Mouse (Mus musculus): Measurements from ENCODE around the gene Usp53. TPM values are rescaled to one million over a fixed set of nuclear protein-coding genes. Genes with fewer than 3 reads are reported as not detected.

Usp53 gene
- total and polyA plus RNA-seq, 3 experiments: 0.03 to 0.08 TPM; not detected in 1

DNA sequence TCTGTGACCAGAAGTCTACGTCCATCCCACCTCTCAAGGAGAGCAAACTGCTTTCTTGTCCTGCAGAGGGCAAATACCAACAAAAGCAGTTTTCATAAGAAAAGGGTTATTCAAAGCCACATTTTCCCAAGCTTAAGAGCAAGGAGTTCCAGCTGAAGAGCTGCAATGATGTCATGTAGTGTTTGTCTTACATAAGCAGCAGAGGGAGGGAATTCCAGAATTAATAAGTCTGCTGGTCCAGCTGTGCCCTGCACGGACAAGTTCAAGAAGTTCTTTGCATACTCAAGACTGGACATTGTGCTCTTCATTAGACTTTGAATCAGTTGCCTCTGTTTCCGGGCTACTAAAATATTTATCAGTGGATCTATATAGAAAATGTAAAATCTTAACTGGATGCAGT, 16.7 kb upstream of the Usp53 start:
- Histone ChIP-seq H3K27ac (ENCODE audit: insufficient read depth, low read depth) (no peak overlapping the region), H3K27me3 (replicated peaks) (no peaks in the 10 kb centered on the region), H3K4me2 (ENCODE audit: insufficient read depth, low read depth, poor library complexity, severe bottlenecking) (no peak overlapping the region), H3K79me2 (replicated peaks; ENCODE audit: control insufficient read depth, extremely low read depth, insufficient read depth, poor library complexity, severe bottlenecking) (no peaks in the 10 kb centered on the region), H3K4me3 (replicated peaks in 1 of 3; ENCODE audit: low read depth in 2 of 3, low read length in 2 of 3, poor library complexity in 1 of 3) (no peak overlapping the region), H3K9ac (ENCODE audit: insufficient read depth, low read depth) (no peak overlapping the region), H3K36me3 (replicated peaks in 1 of 2; ENCODE audit: control insufficient read depth in 1 of 2, insufficient read depth in 1 of 2, low read length in 1 of 2) (no peaks in the 10 kb centered on the region), H3K4me1 (ENCODE audit: control insufficient read depth in 1 of 2, insufficient read depth in 2 of 2) (no peaks in the 10 kb centered on the region), H3K9me3 (replicated peaks; ENCODE audit: low read length) (no peaks in the 10 kb centered on the region)
- in situ Hi-C loops (cut with MboI; ENCODE audit: low pct_ligation_motif_present, low pct_unique_long_range_greater_than_20kb, low sequenced_read_pairs) (no loop called here), dilution Hi-C loops (cut with MboI; ENCODE audit: extremely low pct_ligation_motif_present, extremely low pct_unique_long_range_greater_than_20kb, low sequenced_read_pairs) (no loop called here)
- DNase-seq (ENCODE audit: extremely low read depth): no peak
- TF ChIP-seq NRF1 (IDR thresholded peaks at IDR 0.05; ENCODE audit: low read depth, low read length): no peak
- TF ChIP-seq MAFK (IDR thresholded peaks at IDR 0.05; ENCODE audit: insufficient replicate concordance, low read length): no peak
- TF ChIP-seq JUND (conservative IDR thresholded peaks at IDR 0.05; ENCODE audit: low read depth, low read length): no peak
- TF ChIP-seq MAZ (IDR thresholded peaks at IDR 0.05; ENCODE audit: low read depth, low read length): no peak

GRCm38 (mm10) chr3:122998511-122998910, 14.2 kb upstream of the Usp53 start:
- H3K9me3 ChIP-seq (replicated peaks; ENCODE audit: low read length): no peaks in the 10 kb centered on the region
- no peak overlapping the region for H3K27ac ChIP-seq (ENCODE audit: insufficient read depth, low read depth)
- H3K27me3 ChIP-seq (replicated peaks): no peaks in the 10 kb centered on the region
- in situ Hi-C loops (cut with MboI; ENCODE audit: low pct_ligation_motif_present, low pct_unique_long_range_greater_than_20kb, low sequenced_read_pairs) (no loop called here), dilution Hi-C loops (cut with MboI; ENCODE audit: extremely low pct_ligation_motif_present, extremely low pct_unique_long_range_greater_than_20kb, low sequenced_read_pairs) (no loop called here)
- no peaks in the 10 kb centered on the region for H3K4me1 ChIP-seq (ENCODE audit: control insufficient read depth in 1 of 2, insufficient read depth in 2 of 2)
- TF ChIP-seq MAX (IDR thresholded peaks at IDR 0.05; ENCODE audit: low read length): no peak
- DNase-seq (ENCODE audit: extremely low read depth): no peak
- H3K9ac ChIP-seq (ENCODE audit: insufficient read depth, low read depth): no peak overlapping the region
- no peaks in the 10 kb centered on the region for H3K79me2 ChIP-seq (replicated peaks; ENCODE audit: control insufficient read depth, extremely low read depth, insufficient read depth, poor library complexity, severe bottlenecking)
- H3K4me3 ChIP-seq (replicated peaks in 1 of 3; ENCODE audit: low read depth in 2 of 3, low read length in 2 of 3, poor library complexity in 1 of 3): no peak overlapping the region
- no peaks in the 10 kb centered on the region for H3K36me3 ChIP-seq (replicated peaks in 1 of 2; ENCODE audit: control insufficient read depth in 1 of 2, insufficient read depth in 1 of 2, low read length in 1 of 2)
- H3K4me2 ChIP-seq (ENCODE audit: insufficient read depth, low read depth, poor library complexity, severe bottlenecking): no peak overlapping the region

GRCm38 (mm10) chr3:122996968-122997367, 12.7 kb upstream of the Usp53 start:
- dilution Hi-C loops (cut with MboI; ENCODE audit: extremely low pct_ligation_motif_present, extremely low pct_unique_long_range_greater_than_20kb, low sequenced_read_pairs): no loop called here
- no peaks in the 10 kb centered on the region for H3K9me3 ChIP-seq (replicated peaks; ENCODE audit: low read length)
- no peak overlapping the region for H3K27ac ChIP-seq (ENCODE audit: insufficient read depth, low read depth)
- H3K9ac ChIP-seq (ENCODE audit: insufficient read depth, low read depth): no peak overlapping the region
- H3K4me1 ChIP-seq (ENCODE audit: control insufficient read depth in 1 of 2, insufficient read depth in 2 of 2): no peaks in the 10 kb centered on the region
- no peak for TF ChIP-seq EP300 (IDR thresholded peaks at IDR 0.05; ENCODE audit: low read length)
- no peak for TF ChIP-seq CHD1 (IDR thresholded peaks at IDR 0.05; ENCODE audit: low read depth, low read length)
- TF ChIP-seq UBTF (IDR thresholded peaks at IDR 0.05; ENCODE audit: low read depth, low read length): no peak
- no peak for TF ChIP-seq MYC (IDR thresholded peaks at IDR 0.05; ENCODE audit: low read depth, low read length)
- no peak for TF ChIP-seq MXI1 (IDR thresholded peaks at IDR 0.05; ENCODE audit: low read depth, low read length)
- no peak for TF ChIP-seq POLR2A (IDR thresholded peaks at IDR 0.05; ENCODE audit: low read depth, low read length)
- no peak for TF ChIP-seq USF2 (conservative IDR thresholded peaks at IDR 0.05; ENCODE audit: low read depth, low read length)
- TF ChIP-seq ZC3H11A (IDR thresholded peaks at IDR 0.05; ENCODE audit: low read depth, low read length): no peak
- no peak for TF ChIP-seq IRF4 (IDR thresholded peaks at IDR 0.05; ENCODE audit: low read depth, low read length)
- TF ChIP-seq ZMIZ1 (IDR thresholded peaks at IDR 0.05; ENCODE audit: low read depth, low read length): no peak
- TF ChIP-seq ZNF384 (IDR thresholded peaks at IDR 0.05; ENCODE audit: low read depth, low read length): no peak
- no peak for TF ChIP-seq JUN (IDR thresholded peaks at IDR 0.05; ENCODE audit: insufficient read depth, low read depth, low read length)
- no peaks in the 10 kb centered on the region for H3K79me2 ChIP-seq (replicated peaks; ENCODE audit: control insufficient read depth, extremely low read depth, insufficient read depth, poor library complexity, severe bottlenecking)
- no peak overlapping the region for H3K4me3 ChIP-seq (replicated peaks in 1 of 3; ENCODE audit: low read depth in 2 of 3, low read length in 2 of 3, poor library complexity in 1 of 3)
- DNase-seq (ENCODE audit: extremely low read depth): no peak
- H3K27me3 ChIP-seq (replicated peaks): no peaks in the 10 kb centered on the region
- H3K36me3 ChIP-seq (replicated peaks in 1 of 2; ENCODE audit: control insufficient read depth in 1 of 2, insufficient read depth in 1 of 2, low read length in 1 of 2): no peaks in the 10 kb centered on the region
- in situ Hi-C loops (cut with MboI; ENCODE audit: low pct_ligation_motif_present, low pct_unique_long_range_greater_than_20kb, low sequenced_read_pairs): no loop called here
- no peak overlapping the region for H3K4me2 ChIP-seq (ENCODE audit: insufficient read depth, low read depth, poor library complexity, severe bottlenecking)
